Mouse (Mus musculus): ENCODE data around the gene Magi1.

Gene Magi1

DNA sequence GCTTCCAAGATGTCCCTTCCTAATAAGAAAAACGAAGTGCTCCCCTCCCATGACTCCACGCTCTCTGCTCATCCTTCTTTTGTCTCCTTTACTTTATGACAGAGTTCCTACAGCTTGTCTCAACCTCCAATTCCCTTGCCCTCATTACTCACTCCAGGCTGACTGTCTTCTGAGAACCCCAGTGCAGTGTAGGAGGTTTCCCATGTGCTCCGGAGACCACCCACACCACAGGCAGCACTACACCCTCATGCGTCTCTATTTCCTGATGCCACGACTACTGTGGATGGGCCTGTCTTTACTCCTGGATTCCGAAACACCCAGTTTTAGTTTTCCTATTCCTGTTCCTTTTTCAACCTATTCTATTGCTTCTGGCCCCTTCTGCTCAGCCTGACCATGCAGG is 549.9 kb downstream of the Magi1 start:
- DNase-seq (ENCODE audit: low read depth, low spot score), result no peak

DNA sequence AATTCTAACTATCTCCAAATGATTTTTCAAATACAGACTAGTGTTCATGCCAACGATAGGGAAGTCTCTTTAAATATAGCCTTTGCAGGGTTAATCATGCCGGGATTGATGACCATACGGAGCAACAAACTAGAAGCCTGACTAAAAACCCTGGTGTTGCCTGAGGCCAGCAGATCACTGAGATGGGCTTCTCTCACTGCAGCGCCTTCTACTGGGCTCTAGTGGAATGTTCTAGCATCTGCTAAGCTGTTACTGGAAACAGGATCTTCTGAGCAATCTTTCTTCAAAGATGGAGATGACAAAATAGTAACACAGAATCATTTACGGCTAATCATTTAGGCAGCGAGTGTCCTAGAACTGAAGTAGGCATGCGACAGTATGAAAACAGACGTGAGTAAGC is 554.0 kb downstream of the Magi1 start:
- DNase-seq (ENCODE audit: low read depth, low spot score), result peak; percentile 16

DNA sequence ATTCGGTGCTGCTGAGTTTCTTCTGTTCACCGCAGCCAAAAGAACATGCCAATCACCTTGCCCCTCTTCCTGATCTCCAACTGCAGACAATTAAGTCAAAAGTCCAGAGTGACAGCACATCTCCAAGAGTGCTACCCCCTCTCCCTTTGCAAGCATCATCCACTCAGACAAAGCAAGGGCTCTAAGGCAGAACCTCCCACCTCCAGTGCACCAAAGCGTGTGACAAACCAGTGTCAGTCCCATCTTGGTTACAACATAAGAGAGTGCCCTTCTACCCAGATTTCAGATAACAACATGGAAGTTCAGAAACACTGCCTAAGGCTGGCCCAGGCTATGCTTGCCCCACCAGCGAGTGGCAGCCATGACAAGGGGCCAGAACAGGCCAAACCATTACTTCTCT is 554.9 kb downstream of the Magi1 start:
- no peak for DNase-seq (ENCODE audit: low read depth, low spot score)

DNA sequence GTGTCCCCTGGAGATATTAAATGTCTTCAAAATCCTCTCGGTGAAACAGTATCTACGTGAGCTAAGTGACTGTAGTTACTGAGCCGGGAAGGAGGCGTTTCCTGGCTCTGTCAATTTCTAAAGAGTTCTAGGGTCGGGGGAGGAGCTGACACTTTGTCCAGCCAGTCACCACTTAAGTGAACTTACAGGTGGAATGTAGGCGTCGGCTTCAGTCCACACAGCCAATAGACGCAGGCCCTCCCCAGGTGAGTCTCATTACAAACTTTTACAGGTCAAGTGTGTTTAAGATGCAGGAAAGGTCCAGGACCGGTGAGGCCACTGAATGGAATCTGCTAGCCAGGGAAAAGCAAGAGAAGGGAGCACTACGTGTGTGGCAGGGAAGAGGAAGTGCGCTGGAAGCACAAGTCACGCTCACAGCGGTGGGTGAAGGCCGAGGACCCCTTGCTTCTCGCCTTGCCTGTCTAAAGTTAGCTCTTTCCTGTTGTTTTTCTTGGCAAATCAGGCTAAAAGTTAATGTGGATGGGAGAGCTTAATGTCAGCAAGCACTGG is 556.0 kb downstream of the Magi1 start:
- DNase-seq (ENCODE audit: low read depth, low spot score), result no peak

DNA sequence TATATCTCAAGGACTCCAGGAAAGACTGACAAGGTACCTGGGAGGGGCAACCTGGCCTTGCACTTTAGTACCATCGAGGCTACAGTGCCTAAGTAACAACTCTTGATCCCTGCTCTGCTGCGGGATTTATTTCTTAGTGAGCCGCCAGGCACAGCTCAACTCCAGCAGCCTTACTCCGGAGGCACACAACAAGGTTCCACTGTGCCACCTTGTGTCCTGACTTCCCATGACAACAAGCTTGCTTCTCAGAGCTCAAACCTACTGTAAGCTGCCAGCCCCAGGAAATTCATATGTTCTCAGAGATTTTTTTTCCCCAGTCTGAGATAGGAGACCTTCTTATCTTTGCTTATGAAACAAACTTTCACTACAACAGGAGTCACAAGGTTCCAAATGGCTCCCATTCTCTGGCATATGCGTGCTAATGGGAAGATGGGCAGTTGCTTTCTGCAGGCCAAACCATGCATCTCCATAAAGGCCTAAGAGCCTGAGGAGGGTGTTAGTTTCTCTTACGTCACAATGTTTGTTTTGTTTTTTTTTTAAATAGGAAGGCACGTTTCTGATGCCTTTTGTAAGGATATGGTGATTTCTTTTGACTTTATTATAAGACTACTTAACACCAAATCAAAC is 556.8 kb downstream of the Magi1 start:
- no peak for DNase-seq (ENCODE audit: low read depth, low spot score)

DNA sequence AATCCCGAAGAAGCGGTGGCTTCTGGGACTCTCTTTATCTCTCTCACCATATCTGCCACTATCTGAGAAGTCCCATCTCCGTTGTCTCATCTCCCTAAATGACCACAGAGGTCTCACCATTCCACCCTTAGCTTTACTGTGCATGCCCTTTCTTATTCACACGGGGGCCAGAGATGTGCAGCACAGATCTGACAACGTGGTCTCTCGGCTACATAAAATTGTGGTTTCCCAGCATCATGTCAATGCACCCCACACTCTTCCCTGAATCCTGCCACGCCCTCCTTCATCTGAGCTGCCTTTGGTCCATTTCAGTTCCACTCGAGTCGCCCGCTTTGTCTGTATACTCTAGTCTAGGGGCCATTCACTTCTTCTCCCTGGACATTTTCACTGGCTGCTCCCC is 557.6 kb downstream of the Magi1 start:
- no peak for DNase-seq (ENCODE audit: low read depth, low spot score)

DNA sequence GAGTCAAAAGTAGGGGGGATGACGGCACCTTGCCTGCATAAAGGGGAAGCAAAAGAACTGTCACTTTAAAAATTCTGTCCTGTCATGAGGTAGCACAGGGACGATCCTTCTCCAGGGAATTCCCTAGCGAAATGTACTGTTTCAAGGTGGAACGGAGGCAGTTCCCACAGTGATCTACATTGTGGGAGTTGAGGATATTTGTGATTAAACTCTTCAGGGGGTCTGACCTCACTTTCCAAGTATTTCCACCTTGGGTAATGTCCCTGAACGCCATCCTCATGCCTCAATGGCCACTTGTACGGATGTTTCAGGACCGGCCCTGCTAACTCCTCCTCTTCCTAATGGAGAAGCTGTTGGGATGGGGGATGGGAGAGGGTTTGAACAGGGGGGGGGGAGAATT is 559.0 kb downstream of the Magi1 start:
- DNase-seq (ENCODE audit: low read depth, low spot score), result no peak

DNA sequence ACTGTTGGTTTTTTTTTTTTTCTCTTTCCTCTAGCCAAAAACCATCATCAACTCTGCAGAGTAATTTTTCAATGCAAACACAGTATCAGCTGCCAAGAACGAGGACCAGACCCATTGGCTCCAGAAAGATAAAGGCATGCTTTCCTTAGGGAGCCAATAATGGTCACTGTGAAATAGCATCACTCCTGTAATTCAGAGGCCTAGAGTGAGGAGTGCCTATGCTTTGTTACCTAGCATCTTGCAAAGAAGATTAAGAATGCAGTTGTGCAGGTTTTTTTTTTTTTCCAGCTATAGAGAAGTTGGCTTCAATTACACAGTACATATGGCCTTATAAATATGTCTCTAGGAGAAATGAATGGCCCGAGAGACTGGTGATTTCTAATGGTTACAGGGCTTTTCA is 560.5 kb downstream of the Magi1 start:
- no peak for DNase-seq (ENCODE audit: low read depth, low spot score)

DNA sequence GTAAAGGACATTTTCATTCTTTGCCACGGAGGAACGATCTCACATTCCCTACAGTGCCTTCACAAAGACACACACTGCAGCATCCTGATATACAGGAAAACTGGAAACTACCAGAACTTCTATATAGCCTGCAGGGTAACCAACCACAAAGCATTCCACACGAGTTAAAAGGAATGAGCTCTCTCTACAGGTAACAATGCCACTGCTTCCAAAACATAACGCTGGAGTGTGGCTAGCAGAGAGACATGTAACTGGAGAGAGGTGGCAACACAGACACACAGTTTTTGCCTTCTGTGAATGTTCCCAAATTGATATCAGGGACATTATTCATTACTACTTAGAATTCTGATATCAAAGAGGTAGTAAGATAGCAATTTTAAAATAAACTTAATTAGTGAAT is 564.2 kb downstream of the Magi1 start:
- DNase-seq (ENCODE audit: low read depth, low spot score), result no peak

DNA sequence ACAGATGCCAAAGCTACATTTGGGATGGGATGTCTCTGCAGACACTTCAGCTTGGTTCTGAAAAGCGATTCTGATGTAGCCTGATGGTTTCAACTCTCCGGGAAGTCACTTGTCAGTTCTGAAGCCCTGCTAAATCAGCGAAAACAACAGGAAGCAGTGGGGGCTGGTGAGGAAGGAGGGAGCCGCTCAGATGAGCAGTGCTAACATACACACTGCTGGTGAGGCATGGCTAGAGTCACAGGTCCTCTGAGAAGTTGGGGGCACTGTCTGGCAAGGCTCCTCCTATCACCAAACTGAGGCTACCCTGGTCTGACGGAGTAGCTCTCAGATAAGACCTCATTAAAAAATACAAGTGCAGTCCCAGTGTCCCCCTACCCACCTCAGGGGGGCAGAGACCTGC is 565.3 kb downstream of the Magi1 start:
- DNase-seq (ENCODE audit: low read depth, low spot score), result peak; percentile 41

DNA sequence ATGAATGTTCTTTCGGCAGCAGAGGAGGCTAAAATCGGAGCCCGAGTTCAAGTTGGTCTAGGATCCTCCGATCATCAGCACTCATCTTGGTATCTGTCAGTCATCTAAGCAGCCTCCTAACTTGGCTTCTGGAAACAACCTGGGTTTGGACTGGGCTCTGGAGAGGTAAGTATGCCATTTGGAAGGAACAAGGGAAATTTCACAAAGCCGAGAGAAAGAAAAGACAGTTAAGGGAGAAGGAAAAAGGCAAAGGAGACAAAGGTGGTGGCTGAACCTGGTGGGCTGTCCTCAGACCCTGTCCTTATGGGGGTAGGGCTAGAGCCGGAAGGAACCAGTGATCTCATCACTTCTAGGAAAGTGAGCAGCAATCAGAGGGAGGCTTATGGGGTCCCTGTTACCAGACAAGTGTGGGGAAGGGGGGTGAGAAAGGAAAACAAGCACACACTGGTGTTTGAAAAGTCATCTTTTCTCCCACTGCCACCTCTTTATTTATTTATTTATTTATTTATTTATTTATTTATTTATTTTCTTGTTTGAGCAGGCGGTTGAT is 565.8 kb downstream of the Magi1 start:
- DNase-seq (ENCODE audit: low read depth, low spot score), result no peak

DNA sequence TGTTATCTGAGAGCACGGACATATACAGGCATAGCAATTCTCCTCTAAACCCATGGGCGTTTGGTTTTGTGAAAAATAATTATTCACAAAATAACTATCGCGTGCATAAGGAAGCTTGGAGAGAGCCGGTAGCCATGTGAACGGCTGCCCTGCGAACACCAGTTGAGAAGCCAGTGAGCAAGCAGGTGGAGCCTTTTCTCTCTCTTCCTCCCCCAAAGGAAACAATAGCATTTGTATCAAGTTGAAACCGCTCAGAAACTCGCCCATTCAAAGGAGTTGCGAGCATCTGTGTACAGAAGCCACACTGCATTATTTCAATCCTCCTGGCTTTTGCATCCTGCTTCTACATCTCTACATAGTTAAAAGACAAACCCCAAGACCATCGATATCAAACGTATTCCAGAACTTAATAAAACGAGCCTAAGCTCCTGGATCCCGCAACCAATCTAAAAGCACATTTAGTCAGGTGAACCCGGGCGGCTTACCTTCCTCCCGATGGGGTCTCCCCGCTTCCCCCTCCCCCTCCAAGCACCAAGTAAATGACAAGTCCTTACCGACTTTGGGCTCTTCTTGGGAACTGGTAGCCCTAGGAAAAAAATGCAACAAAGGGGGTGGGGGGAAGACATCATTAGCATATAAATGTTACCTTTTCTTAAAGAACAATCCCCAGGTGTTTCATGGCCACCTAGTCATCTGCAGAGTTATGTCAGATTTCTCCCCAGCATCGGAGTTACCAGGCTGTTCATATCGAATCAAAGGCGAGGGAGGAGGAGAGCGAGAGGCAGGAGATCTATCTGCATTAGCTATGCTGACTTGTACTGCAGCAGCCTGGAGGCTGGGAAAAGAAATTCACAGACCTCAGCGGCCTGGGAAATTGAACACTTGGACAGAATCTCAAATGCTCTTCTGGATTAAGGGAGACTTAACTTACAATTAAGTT is 566.8 kb downstream of the Magi1 start:
- DNase-seq (ENCODE audit: low read depth, low spot score), result no peak

DNA sequence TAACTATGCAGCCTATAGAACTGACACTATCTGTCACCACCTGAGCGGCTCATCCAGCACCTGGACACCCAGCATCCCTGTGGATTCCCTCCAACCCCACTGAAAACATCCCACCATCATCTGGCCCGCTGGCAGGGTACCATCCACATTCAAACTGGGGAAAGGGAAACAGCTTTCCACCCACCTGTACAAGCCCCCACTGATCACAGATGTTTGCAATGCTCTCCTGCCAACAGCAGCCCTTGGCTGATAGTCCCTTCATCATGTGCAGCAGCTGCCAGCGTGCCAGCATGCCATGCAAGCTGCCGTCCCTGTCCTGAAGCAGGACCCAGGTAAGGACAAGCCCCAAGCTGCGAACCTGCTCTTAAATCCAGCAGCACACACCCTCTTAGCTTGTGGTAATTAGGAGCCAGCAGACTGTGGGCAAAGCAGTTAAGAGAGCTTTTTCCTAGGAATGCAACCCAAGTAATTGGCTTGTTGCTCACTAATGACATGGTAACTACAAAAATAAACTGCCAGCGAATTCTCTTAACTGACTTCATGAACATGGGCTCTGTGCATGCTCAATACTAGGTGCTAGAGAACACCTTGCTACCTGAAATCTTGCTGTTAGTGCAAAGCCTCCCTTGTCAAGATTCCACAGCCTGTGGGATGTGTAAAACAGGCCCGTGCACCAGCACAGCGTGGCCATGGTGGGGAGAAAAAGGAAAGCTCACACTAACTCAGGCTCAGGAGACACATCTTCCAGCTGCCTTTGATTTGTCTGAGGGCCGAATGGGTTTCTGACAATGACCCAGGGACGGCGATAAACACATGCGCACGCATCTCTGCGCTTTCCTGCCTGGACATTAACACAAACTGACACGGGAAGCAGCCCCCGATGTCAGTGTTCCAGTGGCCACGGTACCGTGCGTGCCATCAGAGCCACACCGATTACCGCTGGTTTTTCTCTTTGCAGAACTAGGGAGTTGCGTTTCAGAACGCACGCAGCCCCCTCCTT is 568.2 kb downstream of the Magi1 start:
- no peak for DNase-seq (ENCODE audit: low read depth, low spot score)

DNA sequence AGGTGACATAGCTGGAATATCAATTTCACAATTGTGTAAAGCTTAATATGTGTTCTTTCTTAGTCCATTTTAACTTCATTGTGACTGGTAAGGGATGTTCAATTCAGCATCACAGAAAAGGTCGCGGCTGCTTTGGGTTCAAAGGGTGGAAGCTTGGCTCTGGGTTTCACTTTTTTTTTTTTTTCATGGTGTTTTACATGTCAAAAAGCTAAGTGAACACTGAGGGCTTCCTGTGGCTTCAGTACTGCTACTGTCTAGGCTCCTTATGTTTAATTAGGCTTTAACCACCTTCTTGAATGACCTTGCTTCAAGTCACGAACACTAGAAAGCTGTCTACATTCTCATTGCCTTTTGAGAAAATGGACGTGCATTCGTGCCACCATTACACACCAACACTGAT is 579.4 kb downstream of the Magi1 start:
- no peak for DNase-seq (ENCODE audit: low read depth, low spot score)

DNA sequence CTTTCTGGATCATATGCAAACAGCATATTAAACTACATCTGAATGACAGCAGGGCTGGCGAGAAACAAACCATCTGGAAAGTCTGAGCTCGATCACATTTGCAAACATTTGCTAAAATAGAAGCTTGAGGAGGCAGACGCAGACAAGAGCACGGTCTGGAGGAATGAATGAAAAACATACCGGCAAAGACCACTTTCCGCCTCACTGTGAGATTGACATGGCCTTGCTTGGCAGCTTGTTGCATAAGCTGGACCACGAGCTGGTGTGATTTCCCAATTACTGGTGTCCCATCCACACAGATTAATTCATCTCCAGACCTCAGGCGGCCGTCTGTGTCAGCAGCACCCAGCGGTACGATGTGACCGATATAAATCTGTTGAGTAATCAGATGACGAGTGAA is 584.3 kb downstream of the Magi1 start:
- no peak for DNase-seq (ENCODE audit: low read depth, low spot score)

DNA sequence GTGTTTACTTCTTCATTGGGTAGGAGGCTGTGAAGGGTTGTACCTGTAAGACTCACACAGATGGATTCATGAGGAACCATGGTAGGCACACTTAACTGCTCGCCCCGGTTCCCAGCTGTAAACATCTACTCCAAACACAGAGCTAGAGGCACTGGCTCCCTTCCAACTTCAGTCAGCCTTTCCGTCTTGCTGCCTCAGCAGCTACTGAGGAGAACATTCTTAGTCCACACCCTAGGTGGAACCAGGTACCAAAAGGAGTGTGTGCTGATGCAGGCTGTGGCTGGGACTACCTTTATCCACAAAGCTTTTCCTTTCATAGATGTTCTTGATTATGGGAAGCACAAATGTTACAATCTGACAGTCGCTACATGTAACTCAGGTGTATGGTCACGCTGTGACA is 585.8 kb downstream of the Magi1 start:
- DNase-seq (ENCODE audit: low read depth, low spot score), result no peak

DNA sequence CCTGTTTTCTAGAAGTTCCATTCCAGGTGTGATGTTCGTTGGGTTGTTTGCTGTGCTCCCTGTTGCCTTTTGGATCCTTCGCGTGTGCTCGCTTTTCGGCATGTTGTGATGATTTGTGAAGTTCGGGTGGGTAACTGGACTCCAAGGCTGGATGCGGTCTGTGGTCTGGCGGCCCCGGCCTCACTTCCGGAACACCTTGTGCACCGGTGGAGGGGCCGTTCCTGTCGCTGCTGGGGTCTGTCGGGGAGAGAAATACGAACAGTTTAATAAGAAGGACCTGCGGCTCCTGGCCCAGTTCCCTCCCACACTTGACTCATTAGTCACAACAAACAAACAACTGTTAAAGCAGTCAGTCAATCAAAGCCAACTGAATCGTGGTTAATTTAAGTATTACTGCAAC is 605.0 kb downstream of the Magi1 start:
- DNase-seq (ENCODE audit: low read depth, low spot score), result no peak

DNA sequence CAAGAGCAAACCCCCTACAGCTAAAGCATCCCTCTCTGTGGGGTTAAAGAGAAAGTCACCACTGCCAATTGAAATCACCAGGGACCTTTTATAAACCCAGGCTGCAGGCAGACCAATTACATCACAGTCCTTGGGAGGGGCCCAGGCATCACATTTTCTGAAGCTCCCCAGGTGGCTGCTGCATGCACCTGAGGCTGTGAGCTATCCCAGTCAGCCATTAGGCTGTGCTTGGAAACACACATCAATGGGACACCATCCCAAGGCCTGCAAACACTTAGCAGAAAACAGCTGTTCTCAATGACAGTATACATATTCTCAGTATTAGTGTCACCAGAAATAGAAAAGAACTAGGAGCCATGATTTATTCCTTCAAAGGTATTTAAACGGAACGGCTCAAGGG is 617.0 kb downstream of the Magi1 start:
- no peak for DNase-seq (ENCODE audit: low read depth, low spot score)

DNA sequence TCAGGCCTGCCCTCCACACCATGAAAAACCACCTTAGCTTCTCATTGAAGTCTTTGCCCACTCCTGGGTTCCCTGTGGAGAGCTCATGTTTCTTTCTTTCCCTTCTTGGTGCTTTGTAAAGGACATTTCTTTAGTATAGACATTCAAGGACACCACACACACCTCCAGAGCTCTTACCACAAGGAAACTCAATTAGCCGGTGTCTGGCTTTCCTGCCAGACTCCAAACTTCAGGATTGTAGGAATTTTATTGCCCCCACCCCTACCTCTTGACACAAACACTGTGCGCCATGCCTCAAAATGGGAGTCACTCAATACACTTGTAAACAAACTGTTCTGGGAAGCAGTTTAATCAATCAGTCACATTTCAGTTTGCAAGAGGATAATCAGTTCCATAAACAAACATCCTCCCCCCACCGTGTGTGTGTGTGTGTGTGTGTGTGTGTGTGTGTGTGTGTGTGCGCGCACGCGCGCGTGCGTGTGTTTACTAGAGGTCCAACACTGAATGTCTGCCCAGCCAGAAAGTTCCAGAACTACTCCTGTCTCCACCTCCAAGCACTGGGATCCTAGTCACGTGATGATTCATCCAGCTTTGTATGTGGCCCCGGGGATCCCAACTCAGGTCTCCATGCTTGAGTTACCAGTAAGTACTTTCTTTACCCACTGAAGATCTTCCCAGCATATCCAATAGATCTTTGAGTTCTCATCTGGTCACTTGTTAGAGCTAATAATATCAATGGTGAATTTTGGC is 618.5 kb downstream of the Magi1 start:
- no peak for DNase-seq (ENCODE audit: low read depth, low spot score)

DNA sequence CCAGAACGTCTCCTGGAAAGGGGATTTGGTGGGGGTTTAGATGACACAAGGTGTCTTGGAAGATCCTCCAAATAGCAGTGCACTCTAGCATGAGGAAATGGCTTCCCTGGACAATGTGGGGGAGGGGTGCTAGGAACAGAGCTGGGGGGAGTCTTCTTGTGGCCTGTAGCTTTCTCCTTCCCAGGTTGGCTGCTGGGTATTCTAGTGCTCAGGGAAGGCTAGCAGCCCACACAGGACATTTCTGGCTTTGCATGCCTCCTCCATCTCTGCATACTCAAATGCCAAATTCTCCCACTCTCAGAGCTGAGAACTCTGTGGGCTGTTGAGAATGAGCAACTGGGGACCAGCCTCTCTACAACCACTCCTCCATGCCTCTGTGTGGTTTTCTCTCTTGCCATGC is 622.6 kb downstream of the Magi1 start:
- no peak for DNase-seq (ENCODE audit: low read depth, low spot score)

DNA sequence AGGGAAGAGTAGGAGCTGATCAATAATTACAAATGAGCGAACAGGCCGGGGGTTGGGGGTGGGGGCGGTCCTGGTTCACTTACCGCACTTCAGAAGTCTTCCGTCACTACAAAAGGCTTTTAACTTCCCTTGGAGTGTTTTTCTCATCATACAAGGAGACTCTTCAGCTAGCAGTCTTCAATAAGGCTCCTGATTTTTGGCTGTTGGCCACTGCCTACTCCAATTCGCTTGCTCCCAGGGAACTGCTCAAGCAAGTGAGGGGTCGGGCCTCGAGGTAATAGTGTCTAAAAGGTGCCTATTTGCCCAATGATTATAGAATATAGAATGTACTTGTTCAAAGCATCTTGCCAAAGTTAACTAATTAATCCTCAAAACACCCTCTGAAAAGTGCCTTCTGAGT is 624.2 kb downstream of the Magi1 start:
- no peak for DNase-seq (ENCODE audit: low read depth, low spot score)

Measured in CD4-positive, CD25-positive, alpha-beta regulatory T cell, adult 2 months (primary cell).